Mouse (Mus musculus): Measurements from ENCODE around the gene Sipa1l3. TPM values are rescaled to one million over a fixed set of nuclear protein-coding genes. Genes with fewer than 3 reads are reported as not detected.

Sipa1l3 gene
- polyA plus RNA-seq, 2 experiments, result 16.2 to 39.0 TPM

- peak; percentile 85 for DNase-seq (ENCODE audit: low spot score)
- no peak overlapping the region for H3K4me3 ChIP-seq (replicated peaks; ENCODE audit: low read length)
- no peak overlapping the region for H3K9ac ChIP-seq (ENCODE audit: low read depth, low read length, severe bottlenecking)
- H3K27me3 ChIP-seq (ENCODE audit: control insufficient read depth, insufficient read depth, low read length), result peaks cover 7% of the 10 kb centered on the region; the same call in 1 of the 2 replicates
- no peak for TF ChIP-seq POLR2A (IDR thresholded peaks at IDR 0.05; ENCODE audit: borderline replicate concordance, extremely low read depth, insufficient read depth, insufficient read length)
- H3K36me3 ChIP-seq (ENCODE audit: control insufficient read depth, insufficient read depth, low read length), result no peaks in the 10 kb centered on the region
- H3K27ac ChIP-seq (replicated peaks; ENCODE audit: low read depth, low read length), result no peak overlapping the region
- WGBS, result 2% methylated on average over 7 of the region's 7 CpGs
- no peaks in the 10 kb centered on the region for H3K9me3 ChIP-seq (ENCODE audit: control insufficient read depth, low read length)
- H3K4me2 ChIP-seq (replicated peaks; ENCODE audit: low read depth, low read length, severe bottlenecking), result peak overlapping the region; percentile 35; the same call in 1 of the 2 replicates
- peaks cover 18% of the 10 kb centered on the region; the same call in 1 of the 2 replicates for H3K4me1 ChIP-seq (ENCODE audit: control insufficient read depth, insufficient read depth, low read length)
- 0 out of 2 replicates have a peak, but pooled peaks have one; percentile 10 for ATAC-seq (ENCODE audit: low FRiP score, low read depth)
Measured at GRCm38 (mm10) chr7:29301127-29301566, 217.3 kb downstream of the Sipa1l3 start.

GRCm38 (mm10) chr7:29296998-29297397, 221.4 kb downstream of the Sipa1l3 start:
- H3K4me2 ChIP-seq (replicated peaks; ENCODE audit: low read depth, low read length, severe bottlenecking), result peak overlapping the region; percentile 29; the same call in 1 of the 2 replicates
- peak; percentile 82 for DNase-seq (ENCODE audit: low spot score)
- no peaks in the 10 kb centered on the region for H3K27me3 ChIP-seq (ENCODE audit: control insufficient read depth, insufficient read depth, low read length)
- H3K4me3 ChIP-seq (replicated peaks; ENCODE audit: low read length), result no peak overlapping the region
- ATAC-seq (ENCODE audit: low FRiP score, low read depth), result no peak
- H3K27ac ChIP-seq (replicated peaks; ENCODE audit: low read depth, low read length), result no peak overlapping the region
- 10% methylated on average over 10 of the region's 10 CpGs for WGBS
- no peaks in the 10 kb centered on the region for H3K36me3 ChIP-seq (ENCODE audit: control insufficient read depth, insufficient read depth, low read length)
- no peak overlapping the region for H3K9ac ChIP-seq (ENCODE audit: low read depth, low read length, severe bottlenecking)
- peaks cover 15% of the 10 kb centered on the region for H3K4me1 ChIP-seq (ENCODE audit: control insufficient read depth, insufficient read depth, low read length)
- no peaks in the 10 kb centered on the region for H3K9me3 ChIP-seq (ENCODE audit: control insufficient read depth, low read length)
- TF ChIP-seq POLR2A (IDR thresholded peaks at IDR 0.05; ENCODE audit: borderline replicate concordance, extremely low read depth, insufficient read depth, insufficient read length), result no peak

- Histone ChIP-seq H3K4me1 (ENCODE audit: control insufficient read depth, insufficient read depth, low read length) (peaks cover 24% of the 10 kb centered on the region), H3K27me3 (ENCODE audit: control insufficient read depth, insufficient read depth, low read length) (no peaks in the 10 kb centered on the region), H3K9me3 (ENCODE audit: control insufficient read depth, low read length) (no peaks in the 10 kb centered on the region), H3K9ac (ENCODE audit: low read depth, low read length, severe bottlenecking) (no peak overlapping the region), H3K4me3 (replicated peaks; ENCODE audit: low read length) (no peak overlapping the region), H3K36me3 (ENCODE audit: control insufficient read depth, insufficient read depth, low read length) (no peaks in the 10 kb centered on the region), H3K4me2 (replicated peaks; ENCODE audit: low read depth, low read length, severe bottlenecking) (no peak overlapping the region), H3K27ac (replicated peaks; ENCODE audit: low read depth, low read length) (no peak overlapping the region)
- ATAC-seq (ENCODE audit: low FRiP score, low read depth) (no peak), DNase-seq (ENCODE audit: low spot score) (no peak)
- 80% methylated on average over 24 of the region's 24 CpGs for WGBS
- TF ChIP-seq POLR2A (IDR thresholded peaks at IDR 0.05; ENCODE audit: borderline replicate concordance, extremely low read depth, insufficient read depth, insufficient read length), result no peak
Measured at GRCm38 (mm10) chr7:29295861-29296647, 222.4 kb downstream of the Sipa1l3 start.

GRCm38 (mm10) chr7:29294111-29294761, 224.2 kb downstream of the Sipa1l3 start:
- ATAC-seq (ENCODE audit: low FRiP score, low read depth), result no peak
- no peak overlapping the region for H3K9ac ChIP-seq (ENCODE audit: low read depth, low read length, severe bottlenecking)
- no peaks in the 10 kb centered on the region for H3K9me3 ChIP-seq (ENCODE audit: control insufficient read depth, low read length)
- TF ChIP-seq POLR2A (IDR thresholded peaks at IDR 0.05; ENCODE audit: borderline replicate concordance, extremely low read depth, insufficient read depth, insufficient read length), result no peak
- no peaks in the 10 kb centered on the region for H3K36me3 ChIP-seq (ENCODE audit: control insufficient read depth, insufficient read depth, low read length)
- no peaks in the 10 kb centered on the region for H3K27me3 ChIP-seq (ENCODE audit: control insufficient read depth, insufficient read depth, low read length)
- peaks cover 32% of the 10 kb centered on the region for H3K4me1 ChIP-seq (ENCODE audit: control insufficient read depth, insufficient read depth, low read length)
- H3K27ac ChIP-seq (replicated peaks; ENCODE audit: low read depth, low read length), result no peak overlapping the region
- H3K4me2 ChIP-seq (replicated peaks; ENCODE audit: low read depth, low read length, severe bottlenecking), result no peak overlapping the region
- no peak for DNase-seq (ENCODE audit: low spot score)
- WGBS, result 72% methylated on average over 13 of the region's 13 CpGs
- no peak overlapping the region for H3K4me3 ChIP-seq (replicated peaks; ENCODE audit: low read length)

All from limb, embryonic 14.5 days (tissue).